Mouse (Mus musculus) kidney, embryonic 14.5 days (tissue): Measurements from ENCODE around the gene Rab4a. TPM values are rescaled to one million over a fixed set of nuclear protein-coding genes. Genes with fewer than 3 reads are reported as not detected.

Experiments used
- ATAC-seq: fragments of 200-750 bp; cut with Nextera tagmentation; 2 replicates; pipeline ENCODE4 v1.8.0; 2017; ENCODE audit warnings: moderate number of reproducible peaks, mild to moderate bottlenecking, moderate TSS enrichment, moderate library complexity; ENCODE audit not compliant: low FRiP score, low TSS enrichment
- H3K27ac ChIP-seq: fragments of 300-500 bp; sonication (generic); 2 replicates; pipeline ENCODE4 v1.5.1; 2014; ENCODE audit warnings: low read depth, mild to moderate bottlenecking, low read length, moderate library complexity, mixed read lengths
- H3K27me3 ChIP-seq: fragments of 300-500 bp; sonication (generic); 2 replicates; pipeline ENCODE4 v1.6.1; 2014; ENCODE audit warnings: mild to moderate bottlenecking, low read length; ENCODE audit not compliant: control insufficient read depth, insufficient read depth
- H3K36me3 ChIP-seq: fragments of 300-500 bp; sonication (generic); 2 replicates; pipeline ENCODE4 v1.6.1; 2014; ENCODE audit warnings: low read length, mixed read lengths; ENCODE audit not compliant: control insufficient read depth, insufficient read depth
- H3K4me1 ChIP-seq: fragments of 300-500 bp; sonication (generic); 2 replicates; pipeline ENCODE4 v1.6.1; 2014; ENCODE audit warnings: low read length, mixed read lengths; ENCODE audit not compliant: control insufficient read depth, insufficient read depth
- H3K4me2 ChIP-seq: fragments of 300-500 bp; sonication (generic); replicated peaks from 2 replicates; pipeline ENCODE4 v1.6.1; 2014; ENCODE audit warnings: low read depth, mild to moderate bottlenecking, low read length
- H3K4me3 ChIP-seq: fragments of 300-500 bp; sonication (generic); 2 replicates; pipeline ENCODE4 v1.5.1; 2014; ENCODE audit warnings: mild to moderate bottlenecking, low read length
- H3K9ac ChIP-seq: fragments of 300-500 bp; sonication (generic); 2 replicates; pipeline ENCODE4 v1.6.1; 2014; ENCODE audit warnings: low read depth, mild to moderate bottlenecking, low read length, moderate library complexity
- H3K9me3 ChIP-seq: fragments of 300-500 bp; sonication (generic); 2 replicates; pipeline ENCODE4 v1.6.1; 2016; ENCODE audit warnings: low read length; ENCODE audit not compliant: control insufficient read depth
- WGBS: fragments of 180-500 bp; shearing (Covaris S2); extraction: QIAGEN DNeasy Blood & Tissue Kit; methylation state at CpG from one replicate; pipeline ENCODE4 v1.1.7; 2014; 5-methylcytosine and 5-hydroxymethylcytosine counted together
- polyA plus RNA-seq: library from polyadenylated mRNA; unstranded; fragments of >200 nt; fragmentation: Nextera tagmentation; extraction: Ambion mirVana; gene quantifications from 2 replicates; pipeline ENCODE4 v1.2.1, GENCODE M21; 2014

The Rab4a gene
- polyA plus RNA-seq, 1 experiment from 2014 or later = 45.3 TPM

DNA sequence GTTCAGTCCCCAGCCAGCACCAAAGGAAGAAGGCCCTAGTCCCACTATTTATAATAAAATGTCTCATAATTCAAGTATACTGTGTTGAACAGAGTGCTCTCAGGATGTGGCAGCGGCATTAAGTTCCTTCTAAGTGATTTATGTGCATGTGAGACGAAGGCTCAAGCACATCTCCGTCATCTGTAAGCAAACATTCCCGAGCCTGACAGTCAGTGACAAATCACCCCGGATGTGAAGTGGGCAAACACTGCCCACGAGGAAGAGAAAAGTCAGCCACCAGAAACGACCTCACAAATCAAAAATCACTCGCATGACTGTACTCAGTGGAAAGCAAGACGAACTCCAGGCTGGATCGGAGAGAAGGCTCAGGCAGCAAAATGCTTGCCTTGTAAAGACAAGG, 11.9 kb upstream of the Rab4a start:
- Histone ChIP-seq H3K27ac (no peak overlapping the region), H3K9ac (no peak overlapping the region), H3K4me3 (no peak overlapping the region), H3K36me3 (no peaks in the 10 kb centered on the region), H3K9me3 (no peaks in the 10 kb centered on the region), H3K27me3 (no peaks in the 10 kb centered on the region), H3K4me1 (peaks cover 16% of the 10 kb centered on the region), H3K4me2 (no peak overlapping the region; the same call in 1 of the 2 replicates)
- 7% methylated on average over 10 of the region's 10 CpGs for WGBS
- no peak; the same call in 1 of the 2 replicates for ATAC-seq

- no peak for ATAC-seq
- no peaks in the 10 kb centered on the region for H3K36me3 ChIP-seq
- no peaks in the 10 kb centered on the region for H3K9me3 ChIP-seq
- H3K27ac ChIP-seq = no peak overlapping the region
- no peak overlapping the region for H3K4me3 ChIP-seq
- H3K4me2 ChIP-seq = no peak overlapping the region
- no peak overlapping the region for H3K9ac ChIP-seq
- 80% methylated on average over 4 of the region's 4 CpGs for WGBS
- H3K27me3 ChIP-seq = no peaks in the 10 kb centered on the region
- peaks cover 16% of the 10 kb centered on the region for H3K4me1 ChIP-seq
These were observed 11.0 kb upstream of the Rab4a start for GRCm38 (mm10) chr8:123794766-123795165.

DNA sequence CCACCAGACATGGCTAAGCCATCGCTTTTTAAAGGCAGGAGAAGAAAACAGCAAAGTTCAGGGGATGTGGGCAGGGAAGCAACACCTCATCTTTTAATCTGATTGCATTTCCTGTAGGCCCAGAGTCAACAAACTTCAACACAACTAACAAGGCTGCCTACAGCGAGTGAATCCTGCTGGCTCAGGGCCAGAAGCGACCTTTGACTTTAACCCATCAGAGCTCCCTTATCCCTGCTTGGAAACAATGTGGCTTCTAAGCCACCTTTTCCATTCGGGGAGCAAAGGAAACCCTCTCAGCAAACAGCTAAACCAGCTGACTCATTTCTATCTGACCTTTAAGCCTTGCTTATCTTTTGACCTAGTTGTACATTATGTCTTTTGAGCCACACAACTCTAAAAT, 9.0 kb upstream of the Rab4a start:
- Histone ChIP-seq H3K27me3 (no peaks in the 10 kb centered on the region), H3K4me3 (no peak overlapping the region), H3K9me3 (no peaks in the 10 kb centered on the region), H3K27ac (no peak overlapping the region), H3K36me3 (no peaks in the 10 kb centered on the region), H3K4me1 (peaks cover 11% of the 10 kb centered on the region), H3K4me2 (no peak overlapping the region), H3K9ac (no peak overlapping the region)
- no peak for ATAC-seq
- 58% methylated on average over 4 of the region's 4 CpGs for WGBS

DNA sequence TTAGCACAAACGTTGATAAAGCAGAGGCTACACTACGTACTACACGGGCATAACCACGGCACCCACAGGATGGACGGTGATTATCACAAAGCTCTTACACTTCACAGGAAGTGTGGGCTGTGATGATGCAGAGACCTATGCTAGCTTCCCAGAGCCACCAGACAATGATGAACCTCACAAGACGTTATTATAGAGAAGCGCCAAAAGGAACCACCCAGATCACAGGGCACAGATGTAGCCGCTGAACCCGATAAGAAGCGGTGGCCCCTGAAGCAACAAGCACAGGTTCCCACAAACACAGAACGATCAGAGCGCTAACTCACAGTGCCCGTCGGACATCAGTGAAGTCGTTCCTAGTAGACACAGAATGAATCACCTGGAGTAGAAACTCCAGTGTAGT, 7.9 kb upstream of the Rab4a start:
- ATAC-seq = no peak
- 81% methylated on average over 15 of the region's 15 CpGs for WGBS
- H3K9ac ChIP-seq = no peak overlapping the region

DNA sequence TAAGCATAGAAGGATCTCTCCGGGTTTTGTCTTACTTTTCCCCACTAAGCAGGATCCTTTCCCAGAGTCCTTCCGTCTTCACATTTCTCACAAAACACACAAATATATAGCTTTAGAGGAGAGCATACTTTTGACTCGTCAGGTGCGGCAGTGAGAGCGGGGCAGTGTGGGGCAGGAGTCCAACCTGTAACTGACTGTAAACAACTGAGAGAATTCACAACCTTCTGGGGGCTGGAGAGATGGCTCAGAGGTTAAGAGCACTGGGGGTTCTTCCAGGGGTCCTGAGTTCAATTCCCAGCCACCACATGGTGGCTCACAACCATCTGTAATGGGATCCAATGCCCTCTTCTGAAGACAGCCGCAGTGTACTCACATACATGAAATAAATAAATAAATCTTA, 6.4 kb upstream of the Rab4a start:
- WGBS = 70% methylated on average over 6 of the region's 6 CpGs

More for the DNA sequence above, 7.9 kb upstream of the Rab4a start:
- H3K4me1 ChIP-seq = peaks cover 9% of the 10 kb centered on the region; the same call in 1 of the 2 replicates
- H3K4me2 ChIP-seq = no peak overlapping the region
- H3K27me3 ChIP-seq = no peaks in the 10 kb centered on the region
- no peaks in the 10 kb centered on the region for H3K36me3 ChIP-seq
- no peaks in the 10 kb centered on the region for H3K9me3 ChIP-seq
- H3K27ac ChIP-seq = no peak overlapping the region
- H3K4me3 ChIP-seq = no peak overlapping the region

GRCm38 (mm10) chr8:123799885-123800284, 5.9 kb upstream of the Rab4a start:
- WGBS = 44% methylated on average over 3 of the region's 3 CpGs
- Histone ChIP-seq H3K4me1 (no peaks in the 10 kb centered on the region), H3K27ac (no peak overlapping the region), H3K4me3 (no peak overlapping the region), H3K27me3 (no peaks in the 10 kb centered on the region), H3K9me3 (no peaks in the 10 kb centered on the region), H3K9ac (no peak overlapping the region), H3K4me2 (no peak overlapping the region), H3K36me3 (no peaks in the 10 kb centered on the region)
- no peak for ATAC-seq

More for the DNA sequence above, 6.4 kb upstream of the Rab4a start:
- no peak overlapping the region for H3K4me3 ChIP-seq
- no peak for ATAC-seq
- no peaks in the 10 kb centered on the region for H3K27me3 ChIP-seq
- no peak overlapping the region for H3K4me2 ChIP-seq
- H3K27ac ChIP-seq = no peak overlapping the region
- H3K9ac ChIP-seq = no peak overlapping the region
- 0 out of 2 replicates have a peak, but pooled peaks cover 3% of the 10 kb centered on the region for H3K4me1 ChIP-seq
- no peaks in the 10 kb centered on the region for H3K9me3 ChIP-seq
- H3K36me3 ChIP-seq = no peaks in the 10 kb centered on the region

- no peaks in the 10 kb centered on the region for H3K9me3 ChIP-seq
- WGBS = 90% methylated on average over 6 of the region's 7 CpGs
These were observed 4.9 kb upstream of the Rab4a start for GRCm38 (mm10) chr8:123800867-123801266.

GRCm38 (mm10) chr8:123801538-123801937, 4.2 kb upstream of the Rab4a start:
- H3K9me3 ChIP-seq = no peaks in the 10 kb centered on the region
- no peaks in the 10 kb centered on the region for H3K27me3 ChIP-seq
- H3K4me3 ChIP-seq = no peak overlapping the region
- WGBS = 88% methylated on average over 2 of the region's 2 CpGs
- H3K4me2 ChIP-seq = no peak overlapping the region
- H3K4me1 ChIP-seq = no peaks in the 10 kb centered on the region
- H3K27ac ChIP-seq = no peak overlapping the region
- H3K36me3 ChIP-seq = no peaks in the 10 kb centered on the region
- H3K9ac ChIP-seq = no peak overlapping the region
- no peak for ATAC-seq

More at GRCm38 (mm10) chr8:123800867-123801266, 4.9 kb upstream of the Rab4a start:
- Histone ChIP-seq H3K9ac (no peak overlapping the region), H3K27me3 (no peaks in the 10 kb centered on the region), H3K27ac (no peak overlapping the region), H3K4me1 (no peaks in the 10 kb centered on the region), H3K36me3 (no peaks in the 10 kb centered on the region), H3K4me2 (no peak overlapping the region), H3K4me3 (no peak overlapping the region)
- no peak for ATAC-seq

GRCm38 (mm10) chr8:123803639-123804038, 2.1 kb upstream of the Rab4a start:
- no peaks in the 10 kb centered on the region for H3K9me3 ChIP-seq
- H3K27me3 ChIP-seq = no peaks in the 10 kb centered on the region
- no peaks in the 10 kb centered on the region for H3K36me3 ChIP-seq
- H3K27ac ChIP-seq = no peak overlapping the region
- no peak for ATAC-seq
- H3K9ac ChIP-seq = no peak overlapping the region
- H3K4me2 ChIP-seq = no peak overlapping the region
- H3K4me1 ChIP-seq = peaks cover 17% of the 10 kb centered on the region
- H3K4me3 ChIP-seq = no peak overlapping the region
- 78% methylated on average over 1 of the region's 1 CpGs for WGBS
